Mouse (Mus musculus) gonadal fat pad, adult 2 months (tissue): ENCODE data around the gene Slc38a3. TPM values are rescaled to one million over a fixed set of nuclear protein-coding genes. Genes with fewer than 3 reads are reported as not detected.

Experiments
- DNase-seq: peaks from one replicate; pipeline ENCODE4 v3.0.0-alpha.2; 2012; ENCODE audit warnings: low read depth
- polyA plus RNA-seq: library from polyadenylated mRNA; depleted of rRNA; stranded (reverse); fragments of >200 nt; gene quantifications from 2 replicates; pipeline ENCODE4 v1.2.3, GENCODE M21; 2012

Slc38a3 gene
- polyA plus RNA-seq, 1 experiment: 10.5 TPM

DNA sequence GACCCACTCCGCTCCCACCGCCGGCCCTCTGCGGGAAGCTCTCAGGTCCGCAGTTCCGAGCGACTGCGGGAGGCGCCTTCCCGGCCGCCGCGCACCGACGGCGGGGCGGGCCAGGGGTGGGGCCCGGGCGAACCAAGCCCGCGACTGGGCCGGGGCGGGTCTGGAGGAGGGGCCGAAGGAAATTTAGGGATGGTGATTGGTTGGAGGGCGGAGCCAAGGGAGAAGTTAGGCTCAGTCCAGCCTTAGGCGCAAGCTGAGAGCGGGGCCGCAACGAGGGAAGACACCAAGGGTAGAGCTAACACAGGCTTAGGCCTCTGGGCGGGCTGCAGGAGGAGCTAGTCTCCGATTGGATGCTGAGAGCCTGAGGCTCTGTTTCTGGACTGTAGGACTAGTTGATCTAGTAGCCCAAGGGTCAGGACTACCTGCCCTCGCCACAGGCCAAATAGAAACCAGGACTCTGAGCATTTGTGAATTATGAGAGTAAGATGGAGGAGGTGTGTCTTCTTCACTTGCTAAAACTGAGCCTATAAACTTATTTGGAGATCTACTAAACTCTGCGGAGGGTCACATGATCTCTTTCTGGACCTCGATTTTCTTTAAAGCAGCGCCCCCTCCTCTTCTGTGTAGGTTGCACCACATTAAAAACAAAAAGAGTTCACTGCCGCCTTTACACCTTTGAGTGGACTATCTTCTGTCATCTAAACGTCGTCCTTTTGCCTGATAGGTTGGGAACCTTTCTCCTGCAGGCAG is 33.9 kb downstream of the Slc38a3 start, which contains the start of gene Gnai2:
Gnai2 (minus strand) TSS at position 89 of the 750 bp plus-strand sequence.
- DNase-seq: no peak

GRCm38 (mm10) chr9:107634406-107635278 is 34.7 kb downstream of the Slc38a3 start:
- DNase-seq: no peak

DNA sequence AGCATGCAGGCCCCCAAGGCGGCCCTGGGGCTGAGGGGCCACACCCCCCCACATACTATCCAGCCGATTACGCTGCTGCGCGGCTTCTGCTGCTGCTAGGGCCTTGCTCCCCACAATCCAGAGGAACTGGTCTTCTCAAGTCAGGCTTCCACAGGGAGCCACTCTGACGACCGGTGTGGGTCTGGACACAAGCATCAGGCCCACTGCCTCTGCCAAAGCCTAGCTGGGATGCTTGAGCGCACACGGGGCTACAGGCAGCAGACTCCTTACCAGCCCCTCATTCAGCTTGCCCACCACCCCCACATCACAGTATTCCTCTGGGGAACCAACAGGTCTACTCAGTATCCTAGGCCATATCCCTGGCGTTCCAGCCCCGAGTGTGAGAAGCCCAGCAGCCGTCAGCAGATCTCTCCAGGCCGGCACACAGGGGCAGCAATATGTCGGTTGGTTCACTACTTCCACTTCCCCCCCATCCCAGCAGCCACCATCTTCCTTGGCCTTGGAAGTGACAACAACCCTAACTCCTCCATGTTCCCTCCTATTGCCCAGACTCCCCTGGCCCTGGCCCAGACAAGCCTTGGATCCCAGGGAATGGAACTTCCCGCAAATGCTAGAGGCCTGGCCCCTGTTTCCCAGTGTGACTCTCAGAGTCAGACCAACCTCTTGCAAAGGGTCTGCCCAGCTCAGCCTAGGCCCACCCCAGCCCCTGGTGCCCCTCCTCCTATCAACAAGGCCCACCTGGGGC is 35.5 kb downstream of the Slc38a3 start:
- DNase-seq: no peak

- DNase-seq: no peak
These were observed 36.2 kb downstream of the Slc38a3 start for GRCm38 (mm10) chr9:107633091-107633660.

DNA sequence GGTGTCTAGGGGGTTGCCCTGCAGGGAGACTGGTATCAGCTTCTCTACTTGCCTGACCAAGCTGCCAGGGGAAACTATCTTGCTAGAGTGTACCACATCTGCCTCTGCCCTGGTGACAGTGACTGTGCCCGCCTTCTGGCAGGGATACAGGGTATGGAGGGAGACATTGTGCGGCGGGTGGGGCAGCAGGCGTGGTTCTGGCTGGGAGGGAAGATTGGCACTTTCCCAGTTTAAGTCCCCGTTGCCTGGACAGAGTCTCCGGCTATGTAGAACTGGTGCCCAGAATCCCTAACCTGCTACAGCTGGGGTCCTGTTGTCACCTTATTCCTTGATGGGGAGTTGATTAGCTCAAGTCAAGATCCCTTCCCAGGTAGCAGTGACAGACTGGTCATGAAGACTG is 36.9 kb downstream of the Slc38a3 start:
- no peak for DNase-seq

DNA sequence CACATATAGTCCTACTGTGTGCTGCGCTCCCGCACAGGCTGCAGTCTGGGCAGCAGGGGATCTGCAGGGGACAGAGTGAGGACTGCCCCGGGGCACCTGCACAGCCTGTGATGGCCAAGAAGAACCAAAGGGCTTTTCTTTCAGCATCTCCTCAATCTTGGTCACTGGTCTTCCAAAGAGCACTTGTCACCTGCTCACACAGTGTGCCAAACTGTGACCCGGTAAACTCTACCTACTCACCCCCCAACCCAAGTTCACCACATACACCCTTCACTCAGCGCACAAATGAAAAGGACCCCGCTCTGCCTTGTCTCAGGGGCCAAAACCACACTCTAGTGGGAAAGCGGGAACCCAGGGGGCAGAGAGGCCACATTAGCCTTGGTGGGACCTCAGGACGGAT is 37.5 kb downstream of the Slc38a3 start:
- DNase-seq: no peak

DNA sequence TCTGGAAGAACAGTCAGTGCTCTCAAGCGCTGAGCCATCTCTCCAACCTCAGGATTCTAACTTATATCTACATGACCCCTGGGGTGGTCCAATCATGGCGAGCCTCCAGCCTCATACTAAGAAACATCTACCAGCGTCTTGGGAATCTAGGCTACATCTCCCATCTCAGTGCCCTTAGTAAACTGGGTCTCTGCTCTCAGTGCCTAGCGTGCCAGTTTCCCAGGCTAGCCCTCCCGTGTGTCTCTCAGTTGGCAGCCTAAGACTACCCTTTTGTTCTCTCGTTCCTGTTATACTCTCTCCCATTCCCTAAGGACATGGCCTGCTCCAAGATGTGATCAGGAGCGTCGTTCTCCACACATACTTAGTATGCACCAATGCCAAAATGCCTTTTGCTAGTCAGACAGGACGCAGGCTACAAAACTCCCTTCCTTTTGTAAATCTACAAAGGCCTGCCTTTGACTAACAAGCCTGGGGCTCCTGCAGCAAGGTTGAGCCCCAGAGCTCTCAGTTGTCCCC is 38.0 kb downstream of the Slc38a3 start:
- no peak for DNase-seq

GRCm38 (mm10) chr9:107630576-107630975 is 38.8 kb downstream of the Slc38a3 start:
- no peak for DNase-seq

DNA sequence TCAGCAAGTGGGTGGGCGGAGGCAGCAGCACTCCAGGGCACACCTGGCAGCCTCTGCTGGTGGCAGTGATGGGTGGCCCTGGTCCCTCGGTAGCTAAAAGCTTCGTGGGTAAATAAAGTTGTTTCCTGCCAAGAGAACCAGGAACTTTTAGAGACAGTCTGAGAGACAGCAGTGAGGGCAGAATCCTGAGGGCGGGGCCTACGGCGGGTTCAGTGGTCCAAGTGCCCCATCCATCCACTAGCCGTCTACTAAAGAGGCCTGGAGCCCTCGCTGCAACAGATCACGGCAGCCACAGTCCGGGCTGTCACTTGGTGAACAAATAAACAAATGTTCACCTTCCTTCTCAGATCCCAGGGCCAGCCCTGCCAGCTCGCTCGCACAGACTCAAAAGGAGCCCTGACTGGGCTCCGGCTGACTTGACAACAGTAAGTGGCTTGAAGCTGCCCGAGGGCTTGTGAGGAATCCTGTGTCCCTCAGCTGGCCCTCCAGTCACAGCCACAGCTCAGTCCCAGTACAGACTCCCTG is 39.4 kb downstream of the Slc38a3 start:
- no peak for DNase-seq

DNA sequence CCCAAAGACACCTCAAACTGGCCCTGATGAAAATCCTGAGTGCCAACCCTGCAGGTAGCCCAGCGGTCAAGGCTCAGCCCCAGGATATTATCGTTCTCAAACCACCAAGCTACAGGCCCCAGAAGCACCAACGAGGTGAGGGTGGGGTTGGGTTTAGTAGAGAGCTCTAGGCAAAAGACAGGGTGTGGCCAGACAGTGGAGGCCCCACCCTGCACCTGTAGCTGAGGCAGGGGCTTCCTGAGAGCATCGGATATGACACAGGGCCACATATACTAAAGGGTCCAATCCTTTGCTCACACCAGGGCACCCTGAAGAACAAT is 40.0 kb downstream of the Slc38a3 start:
- no peak for DNase-seq

DNA sequence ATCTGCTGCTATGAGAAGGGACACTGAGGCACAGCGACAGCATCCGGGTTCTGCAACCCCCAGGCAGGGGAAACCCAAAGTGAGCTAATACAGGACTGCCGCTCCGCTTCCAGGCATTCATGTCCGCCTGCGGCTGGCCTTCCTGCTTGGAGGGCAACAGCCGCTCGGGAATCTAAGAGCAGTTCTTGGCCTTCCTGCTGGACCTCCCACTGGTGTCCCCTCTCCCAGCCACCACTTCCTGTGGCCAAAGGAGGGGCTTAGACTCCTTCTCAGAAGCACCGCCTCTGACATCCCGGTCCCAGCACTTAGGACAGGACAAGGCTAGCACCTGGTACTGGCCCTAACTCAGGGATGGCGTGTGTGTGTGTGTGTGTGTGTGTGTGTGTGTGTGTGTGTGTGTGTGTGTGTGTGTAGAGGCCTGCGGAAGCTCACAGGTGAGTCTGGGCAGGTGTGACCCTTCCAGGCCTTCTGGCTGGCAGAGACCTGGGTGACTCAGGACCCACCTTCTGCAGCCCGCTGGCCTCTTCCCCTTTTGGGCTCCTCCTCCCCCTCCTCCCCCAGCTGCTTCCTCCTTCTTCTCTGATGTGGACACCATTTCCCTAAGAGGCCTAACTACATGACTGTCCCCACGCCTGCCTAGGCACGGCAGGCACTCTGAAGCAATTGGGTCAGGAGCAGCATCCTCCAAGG is 40.5 kb downstream of the Slc38a3 start:
- DNase-seq: no peak

GRCm38 (mm10) chr9:107627387-107628255 is 41.7 kb downstream of the Slc38a3 start:
- DNase-seq: no peak

- DNase-seq: no peak
These were observed 42.5 kb downstream of the Slc38a3 start for GRCm38 (mm10) chr9:107626844-107627277.

DNA sequence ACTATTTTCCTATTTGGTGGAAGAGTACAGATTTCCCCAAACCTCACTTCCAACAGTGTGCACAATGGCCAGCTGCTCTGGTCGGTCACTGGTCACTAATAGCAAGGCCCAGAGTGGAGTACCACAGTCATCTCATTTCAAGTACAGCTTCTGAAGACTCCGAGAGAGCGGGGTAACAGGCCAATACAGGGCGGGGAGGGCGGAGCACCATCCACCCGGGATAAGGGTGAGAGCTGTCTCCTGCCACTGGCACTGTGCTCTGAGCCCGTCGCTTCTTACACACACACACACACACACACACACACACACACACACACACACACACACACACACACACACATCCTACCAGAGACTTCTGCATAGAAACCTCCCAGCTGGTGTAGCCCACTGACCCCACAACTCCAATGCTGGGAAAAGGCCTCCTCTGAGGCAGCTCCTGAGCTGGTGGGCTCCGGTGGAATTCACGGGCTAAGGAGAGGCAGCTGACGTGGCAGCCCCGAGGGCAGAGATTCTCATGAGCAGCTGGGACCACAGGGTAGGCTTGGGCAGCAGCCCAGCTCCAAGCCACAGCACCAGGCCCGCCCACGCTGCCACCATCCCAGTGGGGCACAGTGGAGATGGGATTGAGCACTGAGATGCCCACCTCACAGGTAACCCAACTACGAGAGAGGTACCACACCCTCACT is 43.0 kb downstream of the Slc38a3 start:
- DNase-seq: no peak

- DNase-seq: no peak
These were observed 43.8 kb downstream of the Slc38a3 start for GRCm38 (mm10) chr9:107625351-107626128.

DNA sequence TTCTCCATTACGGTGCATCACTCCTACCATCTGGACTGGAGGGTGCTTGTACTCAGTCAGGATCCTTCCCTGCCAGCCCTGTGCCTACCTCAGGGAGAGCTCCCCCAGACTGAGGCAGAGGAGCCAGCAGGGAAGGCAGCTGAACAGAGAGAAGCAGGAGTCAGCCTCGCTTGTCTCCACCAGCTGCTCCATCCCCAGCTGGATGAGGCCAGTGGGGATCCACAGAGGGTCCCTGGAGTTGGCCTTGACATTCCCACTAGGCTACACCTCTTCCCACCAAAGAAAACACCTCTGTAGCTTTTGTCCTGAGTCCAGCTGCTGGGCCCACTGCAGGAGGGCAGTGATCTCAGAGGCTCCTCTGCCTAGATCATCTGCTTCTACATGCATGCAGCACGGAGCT is 44.4 kb downstream of the Slc38a3 start:
- DNase-seq: no peak

DNA sequence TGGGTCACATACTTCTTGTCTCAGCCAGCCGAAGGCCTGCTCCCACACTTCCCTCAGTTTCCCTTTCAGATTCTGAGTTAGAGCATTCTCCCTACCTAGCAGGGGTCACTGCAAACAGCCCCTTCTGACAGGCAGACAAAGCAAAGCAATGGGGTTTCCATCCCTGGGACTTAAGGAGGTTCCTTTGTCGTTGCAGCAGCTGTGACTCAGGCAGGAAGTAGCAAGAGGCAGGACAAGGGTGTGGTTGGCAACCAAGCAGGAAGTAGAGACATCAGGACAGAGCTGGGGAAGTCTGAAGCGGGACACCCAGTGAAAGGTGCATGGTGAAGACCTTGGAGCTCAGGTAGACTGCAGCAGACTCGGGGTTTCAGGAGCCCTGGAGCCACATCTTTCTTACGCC is 44.8 kb downstream of the Slc38a3 start:
- DNase-seq: no peak

GRCm38 (mm10) chr9:107620954-107621353 is 48.4 kb downstream of the Slc38a3 start:
- DNase-seq: no peak

GRCm38 (mm10) chr9:107619546-107619879 is 49.8 kb downstream of the Slc38a3 start:
- DNase-seq: no peak
